Mouse (Mus musculus): ENCODE measurements at regions not wholly inside any gene's neighbourhood (a gene's known extent, or its start where the extent isn't known, plus 50 kb on each side); places are given as distances from the start of the nearest gene placed in this dataset.

- TF ChIP-seq EP300 (IDR thresholded peaks at IDR 0.05; ENCODE audit: low read depth), result no peak
- no peak for TF ChIP-seq CTCF (IDR thresholded peaks at IDR 0.05; ENCODE audit: low read depth)
Observed at GRCm38 (mm10) chr2:147306728-147307127, 55.0 kb upstream of the Pax1 start.

Data from heart, postnatal 0 days (tissue).